Mouse (Mus musculus) stomach, adult 2 months (tissue): ENCODE data around the gene Thbs2. TPM values are rescaled to one million over a fixed set of nuclear protein-coding genes. Genes with fewer than 3 reads are reported as not detected.

ENCODE experiments used
- polyA plus RNA-seq: library from polyadenylated mRNA; depleted of rRNA; stranded (reverse); fragments of >200 nt; gene quantifications from 2 replicates; pipeline ENCODE4 v1.2.3, GENCODE M21; 2012; rRNA removed

The Thbs2 gene
- 2.1 and 2.7 TPM in 2 replicates for polyA plus RNA-seq

DNA sequence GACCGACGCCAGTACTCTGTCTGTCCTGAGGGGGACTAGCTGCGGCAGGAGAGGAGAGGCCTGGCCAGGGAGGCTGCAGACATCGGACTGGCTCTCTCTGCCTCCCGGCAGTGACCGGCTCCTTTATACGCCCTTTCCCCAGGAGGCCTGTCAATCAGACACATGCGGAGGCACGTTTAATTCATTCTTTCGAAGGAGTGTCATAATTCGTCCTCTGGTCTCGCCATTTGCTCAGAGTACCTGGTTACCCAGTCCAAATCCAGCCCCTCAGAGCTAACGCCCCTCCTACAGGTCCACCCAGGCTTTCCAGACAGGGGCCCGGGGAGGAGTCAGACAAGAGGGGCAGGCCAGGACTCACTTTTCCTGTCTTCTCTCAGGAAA lies at the start of gene Thbs2:
Gene Thbs2 (minus strand): TSS at position 242 of the 381 bp plus-strand sequence.

Other genes starting within 250 kb of the Thbs2 start
- 1.7 and 2.5 TPM in 2 replicates for gene Wdr27, start 248.9 kb upstream of the Thbs2 start, polyA plus RNA-seq
- 5.8 TPM in 2 replicates for gene 1600012H06Rik, start 248.9 kb upstream of the Thbs2 start, polyA plus RNA-seq